Mouse (Mus musculus) midbrain, embryonic 16.5 days (tissue): ENCODE data around the gene 2410004B18Rik. TPM values are rescaled to one million over a fixed set of nuclear protein-coding genes. Genes with fewer than 3 reads are reported as not detected.
"Not testable (repeated sequence)": the region's sequence is repeated elsewhere in the genome, so short reads cannot be mapped to it uniquely, and the experiment has no call there.

Source experiments
- ATAC-seq: fragments of 200-750 bp; cut with Nextera tagmentation; 2 replicates; pipeline ENCODE4 v1.8.0; 2017; ENCODE audit warnings: moderate TSS enrichment
- H3K27ac ChIP-seq: fragments of 300-500 bp; sonication (generic); 2 replicates; pipeline ENCODE4 v1.5.1; 2014; ENCODE audit warnings: mild to moderate bottlenecking, low read length, mixed read lengths
- H3K27me3 ChIP-seq: fragments of 300-500 bp; sonication (generic); 2 replicates; pipeline ENCODE4 v1.6.1; 2014; ENCODE audit warnings: low read depth, low read length, mixed read lengths; ENCODE audit not compliant: control insufficient read depth, insufficient read depth
- H3K36me3 ChIP-seq: fragments of 300-500 bp; sonication (generic); 2 replicates; pipeline ENCODE4 v1.6.1; 2014; ENCODE audit warnings: mild to moderate bottlenecking, low read length, moderate library complexity, mixed read lengths; ENCODE audit not compliant: control insufficient read depth, insufficient read depth
- H3K4me1 ChIP-seq: fragments of 300-500 bp; sonication (generic); 2 replicates; pipeline ENCODE4 v1.6.1; 2014; ENCODE audit warnings: mild to moderate bottlenecking, low read length, mixed read lengths; ENCODE audit not compliant: control insufficient read depth, insufficient read depth
- H3K4me2 ChIP-seq: fragments of 300-500 bp; sonication (generic); 2 replicates; pipeline ENCODE4 v1.6.1; 2014; ENCODE audit warnings: mild to moderate bottlenecking, low read length, mixed read lengths
- H3K4me3 ChIP-seq: fragments of 300-500 bp; sonication (generic); 2 replicates; pipeline ENCODE4 v1.5.1; 2014; ENCODE audit warnings: low read depth, mild to moderate bottlenecking, low read length, moderate library complexity, mixed read lengths
- H3K9ac ChIP-seq: fragments of 300-500 bp; sonication (generic); 2 replicates; pipeline ENCODE4 v1.6.1; 2014; ENCODE audit warnings: low read depth, low read length, mixed read lengths
- H3K9me3 ChIP-seq: fragments of 300-500 bp; sonication (generic); replicated peaks from 2 replicates; pipeline ENCODE4 v1.6.1; 2014; ENCODE audit warnings: mild to moderate bottlenecking, low read length, mixed read lengths; ENCODE audit not compliant: control insufficient read depth, poor library complexity, severe bottlenecking
- WGBS: fragments of 180-500 bp; shearing (Covaris S2); extraction: QIAGEN DNeasy Blood & Tissue Kit; methylation state at CpG from one replicate; pipeline ENCODE4 v1.1.7; 2014; 5-methylcytosine and 5-hydroxymethylcytosine counted together
- polyA plus RNA-seq: library from polyadenylated mRNA; unstranded; fragments of >200 nt; fragmentation: Nextera tagmentation; extraction: Ambion mirVana; gene quantifications from 2 replicates; pipeline ENCODE4 v1.2.1, GENCODE M21; 2015

2410004B18Rik gene
- polyA plus RNA-seq, 1 experiment from 2014 or later = 96.1 TPM

- no peak for ATAC-seq
- no peak overlapping the region for H3K9ac ChIP-seq
- no peaks in the 10 kb centered on the region for H3K27me3 ChIP-seq
- H3K9me3 ChIP-seq = no peaks in the 10 kb centered on the region
- H3K27ac ChIP-seq = no peak overlapping the region
- H3K4me1 ChIP-seq = peaks cover 2% of the 10 kb centered on the region; the same call in 1 of the 2 replicates
- H3K4me2 ChIP-seq = no peak overlapping the region
- no peak overlapping the region for H3K4me3 ChIP-seq
- H3K36me3 ChIP-seq = no peaks in the 10 kb centered on the region
- 92% methylated on average over 9 of the region's 9 CpGs for WGBS
Observed at GRCm38 (mm10) chr3:145906582-145906981, 31.2 kb upstream of the 2410004B18Rik start.

GRCm38 (mm10) chr3:145912512-145912911 lies 25.3 kb upstream of the 2410004B18Rik start:
- 92% methylated on average over 7 of the region's 7 CpGs for WGBS
- ATAC-seq = no peak
- no peak overlapping the region for H3K4me2 ChIP-seq
- H3K36me3 ChIP-seq = no peaks in the 10 kb centered on the region
- no peak overlapping the region for H3K27ac ChIP-seq
- H3K27me3 ChIP-seq = no peaks in the 10 kb centered on the region
- H3K4me3 ChIP-seq = no peak overlapping the region
- H3K9me3 ChIP-seq = no peaks in the 10 kb centered on the region
- H3K4me1 ChIP-seq = no peaks in the 10 kb centered on the region
- no peak overlapping the region for H3K9ac ChIP-seq

- 85% methylated on average over 6 of the region's 6 CpGs for WGBS
Observed at GRCm38 (mm10) chr3:145913263-145913662, 24.6 kb upstream of the 2410004B18Rik start.

GRCm38 (mm10) chr3:145913942-145914341 lies 23.9 kb upstream of the 2410004B18Rik start:
- 66% methylated on average over 7 of the region's 7 CpGs for WGBS
- H3K27me3 ChIP-seq, H3K9me3 ChIP-seq, ATAC-seq, H3K36me3 ChIP-seq, H3K4me2 ChIP-seq, H3K27ac ChIP-seq, H3K4me1 ChIP-seq, H3K9ac ChIP-seq, H3K4me3 ChIP-seq: not testable (repeated sequence)

More at GRCm38 (mm10) chr3:145913263-145913662, 24.6 kb upstream of the 2410004B18Rik start:
- Histone ChIP-seq H3K27me3 (no peaks in the 10 kb centered on the region), H3K9ac (no peak overlapping the region), H3K27ac (no peak overlapping the region), H3K4me1 (no peaks in the 10 kb centered on the region), H3K4me2 (no peak overlapping the region), H3K36me3 (no peaks in the 10 kb centered on the region), H3K9me3 (no peaks in the 10 kb centered on the region), H3K4me3 (no peak overlapping the region)
- no peak for ATAC-seq

GRCm38 (mm10) chr3:145916374-145916773 lies 21.4 kb upstream of the 2410004B18Rik start:
- ATAC-seq = no peak

GRCm38 (mm10) chr3:145916826-145917225 lies 21.0 kb upstream of the 2410004B18Rik start:
- no peaks in the 10 kb centered on the region for H3K9me3 ChIP-seq
- no peaks in the 10 kb centered on the region for H3K4me1 ChIP-seq
- no peaks in the 10 kb centered on the region for H3K27me3 ChIP-seq
- ATAC-seq = no peak
- H3K9ac ChIP-seq = no peak overlapping the region
- no peak overlapping the region for H3K27ac ChIP-seq
- H3K4me2 ChIP-seq = no peak overlapping the region
- 95% methylated on average over 4 of the region's 4 CpGs for WGBS
- no peaks in the 10 kb centered on the region for H3K36me3 ChIP-seq
- H3K4me3 ChIP-seq = no peak overlapping the region

More at GRCm38 (mm10) chr3:145916374-145916773, 21.4 kb upstream of the 2410004B18Rik start:
- Histone ChIP-seq H3K4me3 (no peak overlapping the region), H3K4me2 (no peak overlapping the region), H3K27me3 (no peaks in the 10 kb centered on the region), H3K4me1 (no peaks in the 10 kb centered on the region), H3K27ac (no peak overlapping the region), H3K36me3 (no peaks in the 10 kb centered on the region), H3K9ac (no peak overlapping the region), H3K9me3 (no peaks in the 10 kb centered on the region)
- 91% methylated on average over 5 of the region's 5 CpGs for WGBS

GRCm38 (mm10) chr3:145922019-145922854 lies 15.6 kb upstream of the 2410004B18Rik start, which contains the start of gene Bcl10:
TSS of gene Bcl10 (plus strand) at chr3:145922804.
- Histone ChIP-seq H3K4me2 (peak within 1 kb of the TSS; percentile 60), H3K4me3 (peak within 1 kb of the TSS; percentile 62), H3K27ac (peak within 1 kb of the TSS; percentile 65), H3K4me1 (peaks cover 11% of the 10 kb centered on the region), H3K27me3 (no peaks in the 10 kb centered on the region), H3K9ac (peak within 1 kb of the TSS; percentile 27; the same call in 1 of the 2 replicates), H3K9me3 (no peaks in the 10 kb centered on the region), H3K36me3 (no peaks in the 10 kb centered on the region)
- no peak for ATAC-seq
- WGBS = 29% methylated on average over 11 of the region's 11 CpGs

GRCm38 (mm10) chr3:145922971-145923370 lies 14.8 kb upstream of the 2410004B18Rik start:
- H3K9me3 ChIP-seq = no peaks in the 10 kb centered on the region
- ATAC-seq = no peak
- H3K36me3 ChIP-seq = 0 out of 2 replicates have a peak, but pooled peaks cover 2% of the 10 kb centered on the region
- no peak overlapping the region for H3K4me3 ChIP-seq
- H3K27me3 ChIP-seq = no peaks in the 10 kb centered on the region
- H3K27ac ChIP-seq = no peak overlapping the region
- H3K9ac ChIP-seq = no peak overlapping the region
- no peak overlapping the region for H3K4me2 ChIP-seq
- H3K4me1 ChIP-seq = peaks cover 11% of the 10 kb centered on the region
- 71% methylated on average over 3 of the region's 3 CpGs for WGBS

GRCm38 (mm10) chr3:145923874-145924577 lies 13.8 kb upstream of the 2410004B18Rik start:
- H3K4me2 ChIP-seq = peak overlapping the region; percentile 66
- 0 out of 2 replicates have a peak, but pooled peaks cover 4% of the 10 kb centered on the region for H3K36me3 ChIP-seq
- H3K9ac ChIP-seq = peak overlapping the region; percentile 82

More at GRCm38 (mm10) chr3:145923874-145924577, 13.8 kb upstream of the 2410004B18Rik start:
- peaks cover 11% of the 10 kb centered on the region for H3K4me1 ChIP-seq
- peak overlapping the region; percentile 85 for H3K27ac ChIP-seq
- no peaks in the 10 kb centered on the region for H3K9me3 ChIP-seq
- H3K4me3 ChIP-seq = peak overlapping the region; percentile 62
- peak; percentile 100 for ATAC-seq
- under 1% methylated on average over 51 of the region's 58 CpGs for WGBS
- no peaks in the 10 kb centered on the region for H3K27me3 ChIP-seq
